16 mouse cellular contexts compared by ENCODE assay signal in genomic region chr7:12940599-12940998, GRCm38 (mm10).
"Had no signal": no experiment of that assay in that cellular context is flagged by ENCODE, and none has a peak within 500 bp of the region (broad histone marks: within the 10 kb centered on the region; RNA-seq: fewer than 3 reads in every experiment).

No protein-coding gene starts in this region.

- H3K4me3 ChIP-seq: neural tube, embryonic 13.5 days; neural tube, embryonic 15.5 days; stomach, embryonic 15.5 days had no signal

- H3K4me1 ChIP-seq: neural tube, embryonic 13.5 days; neural tube, embryonic 15.5 days; stomach, embryonic 15.5 days had no signal

- DNase-seq: retina, postnatal 1 day; right cerebral cortex, adult 18-20 months; right cerebral cortex, postnatal 14 days; right cerebral cortex, postnatal 25 days; right cerebral cortex, postnatal 4 days; spleen, adult 18-20 months; thymus, adult 18-20 months; thymus, adult 2 months; thymus, postnatal 14 days; thymus, postnatal 25 days; thymus, postnatal 36 days; thymus, postnatal 4 days had no signal

- H3K27me3 ChIP-seq: neural tube, embryonic 13.5 days; neural tube, embryonic 15.5 days; stomach, embryonic 15.5 days had no signal

- H3K9me3 ChIP-seq: neural tube, embryonic 13.5 days; neural tube, embryonic 15.5 days; stomach, embryonic 15.5 days had no signal

- H3K36me3 ChIP-seq: neural tube, embryonic 13.5 days; neural tube, embryonic 15.5 days; stomach, embryonic 15.5 days had no signal

- H3K9ac ChIP-seq: neural tube, embryonic 13.5 days; neural tube, embryonic 15.5 days; stomach, embryonic 15.5 days had no signal

- H3K4me2 ChIP-seq: neural tube, embryonic 13.5 days; neural tube, embryonic 15.5 days; stomach, embryonic 15.5 days had no signal

- H3K27ac ChIP-seq: neural tube, embryonic 13.5 days; neural tube, embryonic 15.5 days; stomach, embryonic 15.5 days; stomach, postnatal 0 days had no signal
